Mouse (Mus musculus): ENCODE data around the gene Slc22a1. TPM values are rescaled to one million over a fixed set of nuclear protein-coding genes. Genes with fewer than 3 reads are reported as not detected.
A peak's percentile ranks its signal among the peaks of the same experiment; 100 is the strongest.

Slc22a1 gene
- polyA plus RNA-seq, 1 experiment from 2014 or later, result 51.0 TPM

GRCm38 (mm10) chr17:12712191-12712590 lies 36.6 kb upstream of the Slc22a1 start:
- 0 out of 2 replicates have a peak overlapping the region, but pooled peaks have one; percentile 10 for H3K27ac ChIP-seq
- no peak overlapping the region for H3K4me3 ChIP-seq
- H3K4me2 ChIP-seq, result no peak overlapping the region
- peaks cover 90% of the 10 kb centered on the region for H3K36me3 ChIP-seq
- ATAC-seq (replicated peaks; ENCODE audit: insufficient number of reproducible peaks, insufficient read depth, low FRiP score, low read depth), result no peak
- H3K9ac ChIP-seq, result no peak overlapping the region
- H3K9me3 ChIP-seq (replicated peaks), result no peaks in the 10 kb centered on the region
- H3K27me3 ChIP-seq, result no peaks in the 10 kb centered on the region
- peaks cover 18% of the 10 kb centered on the region for H3K4me1 ChIP-seq (replicated peaks)

DNA sequence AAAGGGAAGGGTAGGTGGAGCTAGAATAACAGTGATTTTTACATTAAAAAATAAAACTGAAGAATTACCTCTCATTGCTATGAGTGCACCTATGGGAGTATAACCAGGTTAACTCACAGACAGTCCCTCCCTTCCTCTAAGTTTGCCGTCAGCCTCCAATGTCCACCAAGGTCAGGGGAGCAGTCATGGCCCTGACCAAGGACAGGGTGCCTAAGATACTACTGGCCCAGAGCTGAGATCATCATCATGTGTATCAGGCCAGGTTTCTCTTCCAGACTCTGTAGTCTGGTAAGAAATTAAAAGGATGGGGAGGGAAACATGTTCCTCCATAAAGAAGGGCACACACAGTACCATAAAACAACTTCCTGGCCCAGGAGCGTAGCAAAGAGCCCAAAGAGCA lies 35.3 kb upstream of the Slc22a1 start:
- peaks cover 88% of the 10 kb centered on the region for H3K36me3 ChIP-seq
- WGBS, result 85% methylated on average over 2 of the region's 2 CpGs
- no peak overlapping the region for H3K27ac ChIP-seq
- H3K27me3 ChIP-seq, result no peaks in the 10 kb centered on the region
- no peak overlapping the region for H3K4me3 ChIP-seq
- peaks cover 13% of the 10 kb centered on the region for H3K4me1 ChIP-seq (replicated peaks)
- no peak overlapping the region for H3K4me2 ChIP-seq
- H3K9ac ChIP-seq, result no peak overlapping the region
- no peaks in the 10 kb centered on the region for H3K9me3 ChIP-seq (replicated peaks)
- no peak for ATAC-seq (replicated peaks; ENCODE audit: insufficient number of reproducible peaks, insufficient read depth, low FRiP score, low read depth)

DNA sequence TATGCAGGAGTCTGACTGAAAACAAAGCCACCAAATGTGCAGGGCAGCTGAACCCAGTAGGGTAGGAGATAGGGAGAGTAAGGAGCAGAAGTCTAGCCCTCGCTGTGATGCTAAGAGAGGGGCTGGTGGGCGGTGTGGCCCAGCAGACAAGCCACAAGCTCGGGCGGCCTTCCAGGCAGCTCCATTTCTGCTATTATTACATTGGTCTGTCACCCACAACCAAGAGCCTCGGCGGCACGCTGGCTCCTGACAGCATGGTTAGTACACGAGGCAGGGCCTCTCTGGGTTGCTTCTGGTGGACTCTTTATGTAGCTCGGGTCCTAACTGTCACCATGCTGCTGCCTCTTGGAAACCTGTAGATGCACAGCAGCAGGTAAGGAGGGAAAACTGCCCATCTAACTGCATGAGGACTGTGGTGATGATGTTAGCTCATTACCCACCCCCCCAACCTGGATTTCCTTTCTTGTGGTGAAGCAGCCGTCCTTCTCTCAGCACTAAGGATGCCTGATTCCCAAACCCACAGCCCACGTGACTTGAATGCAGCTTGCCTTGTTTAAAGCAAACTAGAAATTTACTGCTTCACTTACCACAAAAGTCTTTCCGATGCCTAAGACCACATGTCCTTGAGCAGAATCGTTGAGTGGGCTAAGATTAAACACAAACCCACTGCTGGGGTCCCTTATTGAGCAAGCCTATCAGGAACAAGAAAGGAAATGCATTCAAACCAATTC lies 34.6 kb upstream of the Slc22a1 start:
- H3K9ac ChIP-seq, result no peak overlapping the region
- H3K4me1 ChIP-seq (replicated peaks), result peaks cover 13% of the 10 kb centered on the region
- no peaks in the 10 kb centered on the region for H3K9me3 ChIP-seq (replicated peaks)
- no peaks in the 10 kb centered on the region for H3K27me3 ChIP-seq
- ATAC-seq (replicated peaks; ENCODE audit: insufficient number of reproducible peaks, insufficient read depth, low FRiP score, low read depth), result no peak
- 73% methylated on average over 13 of the region's 13 CpGs for WGBS
- H3K36me3 ChIP-seq, result peaks cover 81% of the 10 kb centered on the region
- H3K4me3 ChIP-seq, result no peak overlapping the region
- H3K4me2 ChIP-seq, result no peak overlapping the region
- no peak overlapping the region for H3K27ac ChIP-seq

GRCm38 (mm10) chr17:12708398-12708797 lies 32.8 kb upstream of the Slc22a1 start:
- ATAC-seq (replicated peaks; ENCODE audit: insufficient number of reproducible peaks, insufficient read depth, low FRiP score, low read depth), result no peak
- Histone ChIP-seq H3K27me3 (no peaks in the 10 kb centered on the region), H3K9ac (no peak overlapping the region), H3K36me3 (peaks cover 76% of the 10 kb centered on the region), H3K9me3 (replicated peaks) (no peaks in the 10 kb centered on the region), H3K4me1 (replicated peaks) (no peaks in the 10 kb centered on the region), H3K4me3 (no peak overlapping the region), H3K27ac (no peak overlapping the region), H3K4me2 (no peak overlapping the region)
- 77% methylated on average over 3 of the region's 3 CpGs for WGBS

GRCm38 (mm10) chr17:12706590-12707049 lies 31.0 kb upstream of the Slc22a1 start:
- Histone ChIP-seq H3K4me3 (no peak overlapping the region), H3K9ac (no peak overlapping the region), H3K27ac (0 out of 2 replicates have a peak overlapping the region, but pooled peaks have one; percentile 3), H3K4me2 (no peak overlapping the region), H3K4me1 (replicated peaks) (no peaks in the 10 kb centered on the region), H3K9me3 (replicated peaks) (no peaks in the 10 kb centered on the region), H3K27me3 (no peaks in the 10 kb centered on the region), H3K36me3 (peaks cover 79% of the 10 kb centered on the region)
- no peak for ATAC-seq (replicated peaks; ENCODE audit: insufficient number of reproducible peaks, insufficient read depth, low FRiP score, low read depth)
- 81% methylated on average over 10 of the region's 10 CpGs for WGBS

DNA sequence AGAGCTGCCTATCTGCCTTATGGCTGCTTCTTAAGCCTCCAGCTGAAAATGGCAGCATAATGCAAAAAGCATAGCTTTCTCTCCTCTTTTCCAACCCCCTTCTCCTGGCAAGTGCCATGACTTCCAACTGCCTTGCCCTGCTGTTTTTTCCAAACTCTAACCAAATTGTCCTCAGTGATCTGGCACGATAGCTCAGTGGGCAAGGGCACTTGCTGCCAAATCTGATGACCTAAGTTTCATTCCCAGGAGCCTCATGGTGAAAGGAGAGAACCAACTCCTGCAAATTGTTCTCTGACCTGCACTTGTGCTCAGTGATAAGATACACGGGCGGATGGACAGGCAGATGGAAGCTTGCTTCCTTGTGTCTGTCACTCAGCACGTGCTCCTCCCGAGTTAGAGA lies 27.3 kb upstream of the Slc22a1 start:
- Histone ChIP-seq H3K4me3 (no peak overlapping the region), H3K4me2 (no peak overlapping the region), H3K4me1 (replicated peaks) (no peaks in the 10 kb centered on the region), H3K27me3 (no peaks in the 10 kb centered on the region), H3K27ac (no peak overlapping the region), H3K9me3 (replicated peaks) (no peaks in the 10 kb centered on the region), H3K36me3 (peaks cover 81% of the 10 kb centered on the region), H3K9ac (no peak overlapping the region)
- WGBS, result 41% methylated on average over 5 of the region's 5 CpGs
- no peak for ATAC-seq (replicated peaks; ENCODE audit: insufficient number of reproducible peaks, insufficient read depth, low FRiP score, low read depth)

DNA sequence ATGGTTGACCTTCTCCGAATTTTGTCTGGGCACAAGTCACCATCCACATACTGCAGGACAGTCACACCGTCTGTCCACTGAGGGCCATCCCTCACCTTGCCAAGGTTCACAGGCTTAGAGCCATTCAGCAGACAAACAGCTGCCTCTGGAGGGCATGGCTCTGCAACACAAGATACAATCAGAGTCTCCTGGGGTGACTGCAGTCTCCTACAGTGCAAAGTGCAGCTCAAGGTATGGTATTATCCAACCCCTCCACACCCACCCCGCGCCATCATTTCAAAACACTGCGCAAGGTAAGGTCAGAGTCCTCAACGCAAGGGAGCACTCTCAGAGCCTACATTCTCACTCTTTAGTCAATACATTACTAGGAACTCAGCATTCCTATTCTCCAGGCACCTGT lies 24.7 kb upstream of the Slc22a1 start:
- Histone ChIP-seq H3K4me2 (no peak overlapping the region), H3K27ac (no peak overlapping the region), H3K36me3 (peaks cover 88% of the 10 kb centered on the region), H3K4me1 (replicated peaks) (no peaks in the 10 kb centered on the region), H3K4me3 (no peak overlapping the region), H3K27me3 (no peaks in the 10 kb centered on the region), H3K9me3 (replicated peaks) (no peaks in the 10 kb centered on the region), H3K9ac (no peak overlapping the region)
- 91% methylated on average over 6 of the region's 6 CpGs for WGBS
- no peak for ATAC-seq (replicated peaks; ENCODE audit: insufficient number of reproducible peaks, insufficient read depth, low FRiP score, low read depth)

DNA sequence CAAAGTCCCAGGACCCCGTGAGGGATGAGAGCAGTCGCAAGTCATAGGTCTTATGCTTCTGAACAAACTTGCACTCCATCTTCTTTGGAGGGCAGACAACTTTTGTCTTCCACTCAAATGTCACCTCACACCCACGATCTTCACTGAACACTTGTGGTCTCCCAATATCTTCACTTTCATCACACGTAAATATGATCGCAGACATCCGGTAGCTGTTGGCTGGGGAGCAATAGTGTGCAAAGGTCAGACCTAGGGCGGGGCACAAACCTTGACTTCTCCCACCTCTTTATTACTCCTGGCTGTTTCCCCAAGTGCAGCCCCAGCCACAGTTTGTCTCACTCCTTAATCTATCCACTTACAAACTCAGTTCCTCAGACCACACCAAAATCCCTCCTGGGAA lies 16.3 kb upstream of the Slc22a1 start:
- ATAC-seq (replicated peaks; ENCODE audit: insufficient number of reproducible peaks, insufficient read depth, low FRiP score, low read depth), result no peak
- Histone ChIP-seq H3K36me3 (peaks cover 96% of the 10 kb centered on the region), H3K4me2 (no peak overlapping the region), H3K27ac (no peak overlapping the region), H3K4me1 (replicated peaks) (peaks cover 29% of the 10 kb centered on the region), H3K27me3 (no peaks in the 10 kb centered on the region), H3K9ac (no peak overlapping the region), H3K9me3 (replicated peaks) (no peaks in the 10 kb centered on the region), H3K4me3 (no peak overlapping the region)
- WGBS, result 86% methylated on average over 7 of the region's 7 CpGs

GRCm38 (mm10) chr17:12689537-12689936 lies 13.9 kb upstream of the Slc22a1 start:
- Histone ChIP-seq H3K36me3 (peaks cover 100% of the 10 kb centered on the region), H3K9ac (no peak overlapping the region), H3K27ac (peak overlapping the region; percentile 80), H3K4me1 (replicated peaks) (peaks cover 40% of the 10 kb centered on the region), H3K9me3 (replicated peaks) (no peaks in the 10 kb centered on the region), H3K27me3 (no peaks in the 10 kb centered on the region), H3K4me3 (no peak overlapping the region), H3K4me2 (no peak overlapping the region)
- WGBS, result 67% methylated on average over 3 of the region's 3 CpGs
- ATAC-seq (replicated peaks; ENCODE audit: insufficient number of reproducible peaks, insufficient read depth, low FRiP score, low read depth), result no peak

GRCm38 (mm10) chr17:12688427-12689110 lies 12.9 kb upstream of the Slc22a1 start:
- 44% methylated on average over 20 of the region's 20 CpGs for WGBS
- Histone ChIP-seq H3K4me2 (peak overlapping the region; percentile 33), H3K27ac (peak overlapping the region; percentile 80), H3K36me3 (peaks cover 100% of the 10 kb centered on the region), H3K9me3 (replicated peaks) (no peaks in the 10 kb centered on the region), H3K27me3 (no peaks in the 10 kb centered on the region), H3K9ac (no peak overlapping the region; the same call in 1 of the 2 replicates), H3K4me3 (no peak overlapping the region), H3K4me1 (replicated peaks) (peaks cover 44% of the 10 kb centered on the region)
- ATAC-seq (replicated peaks; ENCODE audit: insufficient number of reproducible peaks, insufficient read depth, low FRiP score, low read depth), result peak; percentile 67

DNA sequence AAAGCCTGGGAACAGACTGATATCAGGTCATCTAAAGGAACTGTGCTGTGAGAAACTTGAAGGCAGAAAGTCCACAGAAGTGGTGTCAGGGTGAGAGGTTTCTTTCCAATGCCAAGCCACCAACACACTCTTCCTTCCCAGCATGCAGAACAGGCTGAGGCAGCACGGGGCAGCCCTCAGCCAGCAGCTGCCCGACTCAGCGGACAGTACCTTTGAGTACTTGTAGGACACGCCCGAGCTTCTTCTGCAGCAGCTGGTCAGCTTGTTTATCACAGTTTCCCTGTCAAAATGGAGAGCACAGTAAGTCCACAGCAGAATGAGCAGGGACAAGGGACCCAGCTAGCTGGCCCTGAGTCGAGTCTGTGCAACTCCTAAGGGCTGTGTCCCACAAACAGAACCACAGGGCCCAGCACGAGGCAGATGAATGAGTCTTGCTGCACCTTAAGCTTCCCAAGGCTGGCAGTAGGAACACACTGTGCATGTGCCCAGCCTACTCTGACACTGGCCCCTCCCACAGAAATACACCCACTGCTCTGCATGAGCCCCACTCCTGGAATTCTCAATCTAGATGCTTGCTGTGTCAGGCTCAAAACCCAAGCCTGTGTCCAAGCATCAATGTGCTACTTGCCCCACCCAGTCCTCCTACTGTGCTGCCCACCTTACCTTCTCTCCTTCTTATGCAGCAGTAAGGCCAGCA lies 9.4 kb upstream of the Slc22a1 start:
- WGBS, result 75% methylated on average over 7 of the region's 7 CpGs
- Histone ChIP-seq H3K4me2 (no peak overlapping the region), H3K27ac (0 out of 2 replicates have a peak overlapping the region, but pooled peaks have one; percentile 31), H3K9me3 (replicated peaks) (no peaks in the 10 kb centered on the region), H3K36me3 (peaks cover 94% of the 10 kb centered on the region), H3K9ac (no peak overlapping the region), H3K27me3 (no peaks in the 10 kb centered on the region), H3K4me3 (no peak overlapping the region), H3K4me1 (replicated peaks) (peaks cover 42% of the 10 kb centered on the region)
- no peak for ATAC-seq (replicated peaks; ENCODE audit: insufficient number of reproducible peaks, insufficient read depth, low FRiP score, low read depth)

Data from heart, embryonic 15.5 days (tissue).